Mouse (Mus musculus) cortical plate, adult 2 months (tissue): ENCODE data around the gene Pabpn1.

ENCODE experiments used
- CTCF ChIP-seq: fragments of 200-500 bp; IDR thresholded peaks from 2 replicates; pipeline ENCODE4 v1.5.1; 2011; ENCODE audit warnings: mild to moderate bottlenecking, control low read depth, low read length; ENCODE audit not compliant: insufficient read depth; ENCODE audit errors: extremely low read depth
- POLR2A ChIP-seq: fragments of 200-500 bp; IDR thresholded peaks from 2 replicates; pipeline ENCODE4 v1.6.1; 2011; ENCODE audit warnings: mild to moderate bottlenecking, low read length, control low read depth; ENCODE audit not compliant: insufficient read depth; ENCODE audit errors: extremely low read depth

DNA sequence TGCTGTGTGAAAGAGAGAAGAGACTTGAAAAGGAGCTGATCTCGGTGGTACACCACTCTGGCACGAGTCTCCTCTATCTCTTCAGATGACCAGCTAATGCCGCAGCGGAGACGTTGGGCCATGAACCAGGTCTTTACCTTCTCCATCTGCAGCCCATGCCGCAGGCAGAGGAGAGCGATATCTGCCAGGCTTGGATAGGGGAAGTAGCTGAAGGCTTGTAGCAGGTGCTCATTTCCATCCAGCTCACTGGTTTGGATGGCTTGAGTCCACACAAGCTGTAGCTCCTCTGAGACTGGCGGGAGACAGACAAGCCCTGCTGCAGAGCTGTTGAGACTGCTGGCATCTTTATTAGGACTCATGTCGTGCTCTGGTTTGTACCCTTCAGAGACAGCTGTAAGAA, 34.4 kb upstream of the Pabpn1 start:
- TF ChIP-seq POLR2A (no peak), CTCF (no peak)
